Mouse (Mus musculus) megakaryocyte, embryonic 14.5 days (primary cell): Measurements from ENCODE around the gene Galnt2.

ENCODE experiments used
- FLI1 ChIP-seq: IDR thresholded peaks from 2 replicates; pipeline ENCODE4 v1.6.1; 2012; ENCODE audit warnings: low read length, inconsistent platforms, mixed read lengths
- GATA1 ChIP-seq: IDR thresholded peaks from 3 replicates; pipeline ENCODE4 v1.6.1; 2012; ENCODE audit warnings: mixed read lengths, low read length, inconsistent platforms, borderline replicate concordance

- TF ChIP-seq GATA1 (no peak), FLI1 (no peak)
Measured at GRCm38 (mm10) chr8:124193992-124194391, 37.2 kb upstream of the Galnt2 start.
